Mouse (Mus musculus) intestine, postnatal 0 days (tissue): ENCODE data around the gene Myo9b. TPM values are rescaled to one million over a fixed set of nuclear protein-coding genes. Genes with fewer than 3 reads are reported as not detected.
A peak's percentile ranks its signal among the peaks of the same experiment; 100 is the strongest.

Source experiments
- ATAC-seq: fragments of 200-750 bp; cut with Nextera tagmentation; 2 replicates; pipeline ENCODE4 v1.8.0; 2017; ENCODE audit warnings: mild to moderate bottlenecking, moderate TSS enrichment, moderate library complexity
- H3K27ac ChIP-seq: fragments of 300-500 bp; sonication (generic); 2 replicates; pipeline ENCODE4 v1.5.1; 2014; ENCODE audit warnings: mild to moderate bottlenecking, low read depth, low read length, moderate library complexity
- H3K27me3 ChIP-seq: fragments of 300-500 bp; sonication (generic); replicated peaks from 2 replicates; pipeline ENCODE4 v1.6.1; 2014; ENCODE audit warnings: low read length, mixed read lengths; ENCODE audit not compliant: control insufficient read depth, insufficient read depth
- H3K36me3 ChIP-seq: fragments of 300-500 bp; sonication (generic); 2 replicates; pipeline ENCODE4 v1.6.1; 2014; ENCODE audit warnings: mild to moderate bottlenecking, moderate library complexity; ENCODE audit not compliant: control insufficient read depth, insufficient read depth
- H3K4me1 ChIP-seq: fragments of 300-500 bp; sonication (generic); replicated peaks from 2 replicates; pipeline ENCODE4 v1.6.1; 2014; ENCODE audit warnings: antibody characterized with exemption, low read length, mixed read lengths; ENCODE audit not compliant: control insufficient read depth, insufficient read depth
- H3K4me2 ChIP-seq: fragments of 300-500 bp; sonication (generic); replicated peaks from 2 replicates; pipeline ENCODE4 v1.6.1; 2014; ENCODE audit warnings: low read depth, mild to moderate bottlenecking, moderate library complexity
- H3K4me3 ChIP-seq: fragments of 300-500 bp; sonication (generic); 2 replicates; pipeline ENCODE4 v1.5.1; 2014; ENCODE audit warnings: low read depth, low read length
- H3K9ac ChIP-seq: fragments of 300-500 bp; sonication (generic); 2 replicates; pipeline ENCODE4 v1.6.1; 2014; ENCODE audit warnings: mild to moderate bottlenecking, low read depth, low read length
- H3K9me3 ChIP-seq: fragments of 300-500 bp; sonication (generic); 2 replicates; pipeline ENCODE4 v1.6.1; 2016; ENCODE audit warnings: mixed run types; ENCODE audit not compliant: control insufficient read depth
- CTCF ChIP-seq: sonication (generic); IDR thresholded peaks from 2 replicates; pipeline ENCODE4 v1.5.1; 2016; ENCODE audit warnings: low read depth, mild to moderate bottlenecking, control low read depth, antibody characterized with exemption, moderate library complexity
- WGBS: fragments of 180-500 bp; shearing (Covaris S2); extraction: QIAGEN DNeasy Blood & Tissue Kit; methylation state at CpG from one replicate; pipeline ENCODE4 v1.1.7; 2014; 5-methylcytosine and 5-hydroxymethylcytosine counted together
- polyA plus RNA-seq: library from polyadenylated mRNA; unstranded; fragments of >200 nt; fragmentation: Nextera tagmentation; extraction: Ambion mirVana; gene quantifications from 2 replicates; pipeline ENCODE4 v1.2.1, GENCODE M21; 2015

The Myo9b gene
- polyA plus RNA-seq, result 6.5 and 7.2 TPM in 2 replicates

GRCm38 (mm10) chr8:71272286-71273150 lies at the start of gene Myo9b, which contains the start of gene Haus8:
Myo9b (plus strand) TSS chr8:71272714.
Haus8 (minus strand) TSS chr8:71272934.
- Histone ChIP-seq H3K27me3 (no peaks in the 10 kb centered on the region), H3K9ac (peak within 1 kb of the TSS; percentile 80), H3K4me1 (peaks cover 3% of the 10 kb centered on the region; the same call in 1 of the 2 replicates), H3K4me2 (peak within 1 kb of the TSS; percentile 73), H3K27ac (peak within 1 kb of the TSS; percentile 91), H3K4me3 (peak within 1 kb of the TSS; percentile 87), H3K36me3 (peaks cover 3% of the 10 kb centered on the region; the same call in 1 of the 2 replicates), H3K9me3 (no peaks in the 10 kb centered on the region)
- TF ChIP-seq CTCF, result peak; percentile 78
- ATAC-seq, result peak; percentile 98
- WGBS, result under 1% methylated on average over 84 of the region's 84 CpGs

GRCm38 (mm10) chr8:71224560-71224959 lies 48.0 kb upstream of the Myo9b start:
- Histone ChIP-seq H3K9ac (no peak overlapping the region), H3K4me3 (no peak overlapping the region), H3K4me1 (no peaks in the 10 kb centered on the region), H3K36me3 (no peaks in the 10 kb centered on the region), H3K9me3 (no peaks in the 10 kb centered on the region), H3K27ac (no peak overlapping the region), H3K27me3 (no peaks in the 10 kb centered on the region), H3K4me2 (no peak overlapping the region)
- 46% methylated on average over 2 of the region's 2 CpGs for WGBS
- TF ChIP-seq CTCF, result peak; percentile 76
- no peak for ATAC-seq

- no peaks in the 10 kb centered on the region for H3K9me3 ChIP-seq
- H3K4me1 ChIP-seq, result no peaks in the 10 kb centered on the region
- ATAC-seq, result no peak
- H3K36me3 ChIP-seq, result no peaks in the 10 kb centered on the region
- no peak overlapping the region for H3K9ac ChIP-seq
- WGBS, result 52% methylated on average over 2 of the region's 2 CpGs
- no peak overlapping the region for H3K4me3 ChIP-seq
- no peaks in the 10 kb centered on the region for H3K27me3 ChIP-seq
- no peak overlapping the region for H3K4me2 ChIP-seq
- H3K27ac ChIP-seq, result no peak overlapping the region
- TF ChIP-seq CTCF, result no peak
Measured at GRCm38 (mm10) chr8:71242757-71243156, 29.8 kb upstream of the Myo9b start.

- TF ChIP-seq CTCF, result no peak
- H3K27me3 ChIP-seq, result no peaks in the 10 kb centered on the region
- no peak overlapping the region for H3K4me2 ChIP-seq
- H3K9ac ChIP-seq, result no peak overlapping the region
- no peak for ATAC-seq
- no peaks in the 10 kb centered on the region for H3K4me1 ChIP-seq
- WGBS, result 93% methylated on average over 1 of the region's 1 CpGs
- no peak overlapping the region for H3K4me3 ChIP-seq
- H3K27ac ChIP-seq, result no peak overlapping the region
- no peaks in the 10 kb centered on the region for H3K9me3 ChIP-seq
- no peaks in the 10 kb centered on the region; the same call in 1 of the 2 replicates for H3K36me3 ChIP-seq
Measured at GRCm38 (mm10) chr8:71248203-71248602, 24.3 kb upstream of the Myo9b start.

GRCm38 (mm10) chr8:71256545-71257232 lies 15.8 kb upstream of the Myo9b start:
- Histone ChIP-seq H3K4me2 (no peak overlapping the region), H3K4me3 (no peak overlapping the region), H3K36me3 (peaks cover 25% of the 10 kb centered on the region), H3K9me3 (no peaks in the 10 kb centered on the region), H3K27ac (no peak overlapping the region), H3K9ac (no peak overlapping the region), H3K27me3 (no peaks in the 10 kb centered on the region), H3K4me1 (no peaks in the 10 kb centered on the region)
- no peak for ATAC-seq
- WGBS, result 69% methylated on average over 3 of the region's 3 CpGs
- TF ChIP-seq CTCF, result no peak

- H3K9ac ChIP-seq, result no peak overlapping the region
- no peak for ATAC-seq
- no peak overlapping the region for H3K27ac ChIP-seq
- H3K4me3 ChIP-seq, result no peak overlapping the region
- no peak overlapping the region for H3K4me2 ChIP-seq
- H3K9me3 ChIP-seq, result no peaks in the 10 kb centered on the region
- no peaks in the 10 kb centered on the region for H3K27me3 ChIP-seq
- H3K36me3 ChIP-seq, result peaks cover 3% of the 10 kb centered on the region; the same call in 1 of the 2 replicates
- peak; percentile 73 for TF ChIP-seq CTCF
- H3K4me1 ChIP-seq, result no peaks in the 10 kb centered on the region
Measured at GRCm38 (mm10) chr8:71261234-71261633, 11.3 kb upstream of the Myo9b start.
